Mouse (Mus musculus): ENCODE data around the gene Mpig6b. TPM values are rescaled to one million over a fixed set of nuclear protein-coding genes. Genes with fewer than 3 reads are reported as not detected.

Mpig6b gene
- total and polyA plus RNA-seq, 2 experiments from 2014 or later: 0.08 TPM; not detected in 1

GRCm38 (mm10) chr17:35047688-35048087 is 18.3 kb downstream of the Mpig6b start:
- 63% methylated on average over 1 of the region's 1 CpGs for WGBS
- Histone ChIP-seq H3K9ac (no peak overlapping the region), H3K4me2 (ENCODE audit: low read depth) (no peak overlapping the region), H3K27ac (ENCODE audit: low read depth, low read length) (no peak overlapping the region), H3K27me3 (ENCODE audit: insufficient read depth, low read length) (no peaks in the 10 kb centered on the region), H3K9me3 (ENCODE audit: low read length) (no peaks in the 10 kb centered on the region), H3K36me3 (ENCODE audit: insufficient read depth) (no peaks in the 10 kb centered on the region), H3K4me3 (ENCODE audit: low read depth, low read length) (no peak overlapping the region), H3K4me1 (ENCODE audit: insufficient read depth) (peaks cover 12% of the 10 kb centered on the region; the same call in 1 of the 2 replicates)
- DNase-seq (no peak), ATAC-seq (no peak)
- no peak for TF ChIP-seq CTCF (IDR thresholded peaks at IDR 0.05; ENCODE audit: low read depth)

DNA sequence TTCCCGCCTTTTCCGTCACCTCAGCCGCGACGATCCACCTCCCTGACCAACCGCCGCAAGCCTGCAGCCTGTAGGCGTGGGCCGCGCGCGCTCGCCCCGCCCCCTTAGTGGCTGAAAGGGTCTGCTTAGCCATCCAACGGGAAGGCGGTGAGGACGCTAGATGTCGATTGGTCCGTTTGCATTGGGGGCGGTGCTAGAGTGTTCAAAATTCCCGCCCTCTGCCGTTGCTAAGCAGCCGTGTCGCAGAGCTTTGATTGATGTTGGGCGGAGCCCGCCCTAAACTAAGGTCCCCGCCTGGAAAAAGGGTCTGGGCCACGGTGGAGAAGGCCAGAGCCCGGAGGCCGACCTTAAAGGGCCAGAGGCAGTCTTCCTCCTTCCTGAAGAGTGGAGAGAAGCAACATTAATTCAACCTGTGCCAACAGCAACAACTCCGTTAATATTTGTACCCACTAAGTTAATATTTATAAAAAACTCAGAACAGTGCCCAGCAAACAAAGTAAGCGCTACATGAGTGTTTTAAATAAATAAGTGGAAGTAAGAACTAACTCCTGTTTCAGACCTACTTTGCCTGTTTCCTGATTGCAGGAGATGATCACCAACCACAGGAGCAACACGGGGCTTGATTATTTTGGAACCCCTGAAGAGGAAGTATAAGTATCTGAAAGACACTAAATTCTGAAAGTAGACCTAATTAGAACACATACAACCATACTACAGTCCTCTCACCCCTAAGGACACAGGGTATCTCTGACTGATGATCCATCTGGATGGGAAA is 19.1 kb downstream of the Mpig6b start, which contains the start of gene Msh5:
TSS of gene Msh5 (minus strand) at position 65 of the 775 bp plus-strand sequence.
- 4% methylated on average over 33 of the region's 33 CpGs for WGBS
- H3K36me3 ChIP-seq (ENCODE audit: insufficient read depth): no peaks in the 10 kb centered on the region
- H3K4me3 ChIP-seq (ENCODE audit: low read depth, low read length): peak within 1 kb of the TSS; percentile 44
- H3K27ac ChIP-seq (ENCODE audit: low read depth, low read length): peak within 1 kb of the TSS; percentile 72
- ATAC-seq: peak; percentile 99
- H3K4me2 ChIP-seq (ENCODE audit: low read depth): peak within 1 kb of the TSS; percentile 99
- peak within 1 kb of the TSS; percentile 68 for H3K9ac ChIP-seq
- peak; percentile 96 for DNase-seq
- H3K4me1 ChIP-seq (ENCODE audit: insufficient read depth): peaks cover 9% of the 10 kb centered on the region; the same call in 1 of the 2 replicates
- H3K27me3 ChIP-seq (ENCODE audit: insufficient read depth, low read length): no peaks in the 10 kb centered on the region
- H3K9me3 ChIP-seq (ENCODE audit: low read length): no peaks in the 10 kb centered on the region
- no peak for TF ChIP-seq CTCF (IDR thresholded peaks at IDR 0.05; ENCODE audit: low read depth)

GRCm38 (mm10) chr17:35045807-35046680 is 19.9 kb downstream of the Mpig6b start:
- H3K27ac ChIP-seq (ENCODE audit: low read depth, low read length): peak overlapping the region; percentile 72
- H3K4me3 ChIP-seq (ENCODE audit: low read depth, low read length): peak overlapping the region; percentile 44
- no peak for TF ChIP-seq CTCF (IDR thresholded peaks at IDR 0.05; ENCODE audit: low read depth)
- peak; percentile 80 for ATAC-seq
- H3K9me3 ChIP-seq (ENCODE audit: low read length): no peaks in the 10 kb centered on the region
- H3K36me3 ChIP-seq (ENCODE audit: insufficient read depth): no peaks in the 10 kb centered on the region
- no peaks in the 10 kb centered on the region for H3K27me3 ChIP-seq (ENCODE audit: insufficient read depth, low read length)
- H3K9ac ChIP-seq: peak overlapping the region; percentile 68
- DNase-seq: no peak
- peak overlapping the region; percentile 99 for H3K4me2 ChIP-seq (ENCODE audit: low read depth)
- peaks cover 5% of the 10 kb centered on the region; the same call in 1 of the 2 replicates for H3K4me1 ChIP-seq (ENCODE audit: insufficient read depth)
- 7% methylated on average over 44 of the region's 48 CpGs for WGBS

GRCm38 (mm10) chr17:35044904-35045806 is 20.8 kb downstream of the Mpig6b start:
- no peaks in the 10 kb centered on the region for H3K36me3 ChIP-seq (ENCODE audit: insufficient read depth)
- WGBS: 89% methylated on average over 7 of the region's 7 CpGs
- peaks cover 5% of the 10 kb centered on the region; the same call in 1 of the 2 replicates for H3K4me1 ChIP-seq (ENCODE audit: insufficient read depth)
- H3K9me3 ChIP-seq (ENCODE audit: low read length): no peaks in the 10 kb centered on the region
- DNase-seq (no peak), ATAC-seq (no peak)
- no peak overlapping the region for H3K4me3 ChIP-seq (ENCODE audit: low read depth, low read length)
- no peak overlapping the region for H3K9ac ChIP-seq
- H3K27me3 ChIP-seq (ENCODE audit: insufficient read depth, low read length): no peaks in the 10 kb centered on the region
- H3K27ac ChIP-seq (ENCODE audit: low read depth, low read length): no peak overlapping the region
- no peak for TF ChIP-seq CTCF (IDR thresholded peaks at IDR 0.05; ENCODE audit: low read depth)
- peak overlapping the region; percentile 99; the same call in 1 of the 2 replicates for H3K4me2 ChIP-seq (ENCODE audit: low read depth)

DNA sequence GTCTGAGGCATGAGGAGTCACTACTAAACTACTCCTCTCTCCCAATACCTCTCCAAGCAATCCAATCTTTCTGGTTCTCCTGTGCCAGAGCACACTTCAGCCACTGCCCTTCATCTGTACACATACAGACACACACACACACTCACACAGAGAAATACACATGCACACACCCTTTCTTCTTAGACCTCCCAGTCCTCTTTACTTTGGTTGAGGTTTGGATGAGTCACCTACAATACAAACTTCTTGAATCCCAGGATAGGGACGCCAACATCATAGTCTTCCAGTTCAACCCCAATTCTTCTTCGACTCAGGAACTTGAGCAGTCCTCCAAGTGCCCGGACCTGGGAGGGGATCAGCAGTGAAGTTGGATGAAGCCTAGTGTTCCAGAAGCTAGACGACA is 22.2 kb downstream of the Mpig6b start:
- no peaks in the 10 kb centered on the region for H3K27me3 ChIP-seq (ENCODE audit: insufficient read depth, low read length)
- no peaks in the 10 kb centered on the region for H3K36me3 ChIP-seq (ENCODE audit: insufficient read depth)
- H3K4me2 ChIP-seq (ENCODE audit: low read depth): no peak overlapping the region
- no peak overlapping the region for H3K4me3 ChIP-seq (ENCODE audit: low read depth, low read length)
- H3K9me3 ChIP-seq (ENCODE audit: low read length): no peaks in the 10 kb centered on the region
- peaks cover 5% of the 10 kb centered on the region; the same call in 1 of the 2 replicates for H3K4me1 ChIP-seq (ENCODE audit: insufficient read depth)
- ATAC-seq (no peak), DNase-seq (no peak)
- H3K9ac ChIP-seq: no peak overlapping the region
- no peak for TF ChIP-seq CTCF (IDR thresholded peaks at IDR 0.05; ENCODE audit: low read depth)
- no peak overlapping the region for H3K27ac ChIP-seq (ENCODE audit: low read depth, low read length)
- WGBS: 88% methylated on average over 4 of the region's 4 CpGs
